Mouse (Mus musculus) stomach, embryonic 16.5 days (tissue): ENCODE measurements around the gene Ccdc93. TPM values are rescaled to one million over a fixed set of nuclear protein-coding genes. Genes with fewer than 3 reads are reported as not detected.
A peak's percentile ranks its signal among the peaks of the same experiment; 100 is the strongest.

Experiments used
- ATAC-seq: fragments of 200-750 bp; cut with Nextera tagmentation; 2 replicates; pipeline ENCODE4 v1.8.0; 2017; ENCODE audit warnings: moderate number of reproducible peaks, moderate TSS enrichment; ENCODE audit not compliant: insufficient read depth, low FRiP score
- H3K27ac ChIP-seq: fragments of 300-500 bp; sonication (generic); 2 replicates; pipeline ENCODE4 v1.5.1; 2014; ENCODE audit warnings: low read length
- H3K27me3 ChIP-seq: fragments of 300-500 bp; sonication (generic); 2 replicates; pipeline ENCODE4 v1.6.1; 2014; ENCODE audit warnings: low read length, control low read depth, mixed read lengths; ENCODE audit not compliant: control insufficient read depth, insufficient read depth
- H3K36me3 ChIP-seq: fragments of 300-500 bp; sonication (generic); 2 replicates; pipeline ENCODE4 v1.6.1; 2014; ENCODE audit warnings: low read length; ENCODE audit not compliant: control insufficient read depth, insufficient read depth
- H3K4me1 ChIP-seq: fragments of 300-500 bp; sonication (generic); 2 replicates; pipeline ENCODE4 v1.6.1; 2014; ENCODE audit warnings: low read length, control low read depth, mixed read lengths; ENCODE audit not compliant: control insufficient read depth, insufficient read depth
- H3K4me2 ChIP-seq: fragments of 300-500 bp; sonication (generic); 2 replicates; pipeline ENCODE4 v1.6.1; 2014; ENCODE audit warnings: low read depth, low read length, mixed read lengths
- H3K4me3 ChIP-seq: fragments of 300-500 bp; sonication (generic); replicated peaks from 2 replicates; pipeline ENCODE4 v1.5.1; 2014; ENCODE audit warnings: mild to moderate bottlenecking, low read length
- H3K9ac ChIP-seq: fragments of 300-500 bp; sonication (generic); 2 replicates; pipeline ENCODE4 v1.6.1; 2014; ENCODE audit warnings: low read length
- H3K9me3 ChIP-seq: fragments of 300-500 bp; sonication (generic); replicated peaks from 2 replicates; pipeline ENCODE4 v1.6.1; 2016; ENCODE audit warnings: low read length, control low read depth; ENCODE audit not compliant: control insufficient read depth
- WGBS: fragments of 180-500 bp; shearing (Covaris S2); extraction: QIAGEN DNeasy Blood & Tissue Kit; methylation state at CpG from one replicate; pipeline ENCODE4 v1.1.7; 2014; 5-methylcytosine and 5-hydroxymethylcytosine counted together
- polyA plus RNA-seq: library from polyadenylated mRNA; unstranded; fragments of >200 nt; fragmentation: Nextera tagmentation; extraction: Ambion mirVana; gene quantifications from 2 replicates; pipeline ENCODE4 v1.2.1, GENCODE M21; 2015

Gene Ccdc93
- polyA plus RNA-seq, 1 experiment from 2014 or later, result 12.6 TPM

DNA sequence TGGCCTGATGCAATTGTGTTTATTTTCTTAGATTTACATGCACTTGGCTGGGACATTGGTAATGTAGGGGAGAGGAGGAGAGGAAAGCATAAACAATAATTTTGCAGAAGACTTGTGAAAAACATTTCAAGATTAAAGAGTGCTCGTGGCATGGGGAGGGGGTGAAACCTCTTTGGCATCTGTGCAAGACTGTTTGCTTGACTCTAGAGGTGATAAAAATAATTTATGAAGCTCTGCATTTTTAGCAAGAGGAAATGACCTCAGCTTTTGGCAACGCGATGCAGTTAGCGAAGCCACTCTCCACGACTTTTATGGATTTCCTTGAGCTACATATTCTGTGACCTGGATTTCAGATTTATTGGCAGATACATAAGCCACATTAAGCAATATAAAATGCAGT lies 36.1 kb upstream of the Ccdc93 start:
- Histone ChIP-seq H3K36me3 (no peaks in the 10 kb centered on the region), H3K4me1 (peaks cover 20% of the 10 kb centered on the region), H3K9me3 (no peaks in the 10 kb centered on the region), H3K4me2 (no peak overlapping the region), H3K27ac (no peak overlapping the region), H3K9ac (no peak overlapping the region), H3K27me3 (no peaks in the 10 kb centered on the region), H3K4me3 (no peak overlapping the region)
- no peak for ATAC-seq
- 25% methylated on average over 5 of the region's 5 CpGs for WGBS

DNA sequence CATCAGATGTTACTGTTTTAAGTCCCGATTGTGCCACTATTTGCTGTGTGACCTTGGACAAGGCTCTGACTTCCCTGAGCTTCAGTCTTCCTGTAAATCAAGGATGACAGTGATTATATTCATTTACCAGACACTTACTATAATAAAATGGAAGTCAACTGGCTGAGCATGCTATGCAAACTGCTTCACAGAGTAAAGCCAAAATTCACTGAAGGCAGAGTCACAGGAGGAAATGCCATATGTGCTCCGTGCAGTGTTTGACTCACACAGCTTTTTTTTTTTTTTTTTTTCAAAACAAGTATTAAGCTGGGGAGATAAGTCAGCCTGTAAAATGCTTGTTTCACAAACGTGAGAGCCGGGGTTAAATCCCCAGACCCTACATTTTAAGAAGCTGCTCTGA lies 34.3 kb upstream of the Ccdc93 start:
- no peaks in the 10 kb centered on the region for H3K9me3 ChIP-seq
- ATAC-seq, result no peak
- H3K36me3 ChIP-seq, result no peaks in the 10 kb centered on the region
- H3K4me3 ChIP-seq, result no peak overlapping the region
- no peak overlapping the region for H3K27ac ChIP-seq
- H3K27me3 ChIP-seq, result no peaks in the 10 kb centered on the region
- H3K4me1 ChIP-seq, result peaks cover 20% of the 10 kb centered on the region
- H3K9ac ChIP-seq, result no peak overlapping the region
- H3K4me2 ChIP-seq, result no peak overlapping the region
- WGBS, result 66% methylated on average over 4 of the region's 4 CpGs

DNA sequence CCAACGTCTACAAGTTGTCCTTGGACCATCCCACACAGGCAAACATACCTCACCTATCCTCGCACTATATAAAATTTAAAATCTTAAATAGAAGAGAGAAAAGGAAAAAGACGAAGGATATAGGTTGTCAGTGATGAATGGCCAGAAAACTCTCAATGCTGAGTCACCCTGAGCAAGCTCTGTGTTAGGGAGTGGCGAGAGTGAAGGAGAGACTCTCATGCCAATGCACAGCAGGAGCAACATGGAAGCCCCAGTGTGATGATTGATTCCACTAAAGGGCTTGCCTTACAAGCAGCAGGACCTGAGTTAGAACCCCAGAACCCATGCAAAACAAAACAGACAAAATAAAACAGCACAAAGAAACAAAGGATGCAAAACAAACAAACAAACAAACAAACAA lies 32.6 kb upstream of the Ccdc93 start:
- Histone ChIP-seq H3K9me3 (no peaks in the 10 kb centered on the region), H3K36me3 (no peaks in the 10 kb centered on the region), H3K9ac (no peak overlapping the region), H3K27me3 (no peaks in the 10 kb centered on the region), H3K4me3 (no peak overlapping the region), H3K4me1 (peaks cover 20% of the 10 kb centered on the region), H3K4me2 (no peak overlapping the region), H3K27ac (no peak overlapping the region)
- no peak for ATAC-seq
- 69% methylated on average over 4 of the region's 4 CpGs for WGBS

DNA sequence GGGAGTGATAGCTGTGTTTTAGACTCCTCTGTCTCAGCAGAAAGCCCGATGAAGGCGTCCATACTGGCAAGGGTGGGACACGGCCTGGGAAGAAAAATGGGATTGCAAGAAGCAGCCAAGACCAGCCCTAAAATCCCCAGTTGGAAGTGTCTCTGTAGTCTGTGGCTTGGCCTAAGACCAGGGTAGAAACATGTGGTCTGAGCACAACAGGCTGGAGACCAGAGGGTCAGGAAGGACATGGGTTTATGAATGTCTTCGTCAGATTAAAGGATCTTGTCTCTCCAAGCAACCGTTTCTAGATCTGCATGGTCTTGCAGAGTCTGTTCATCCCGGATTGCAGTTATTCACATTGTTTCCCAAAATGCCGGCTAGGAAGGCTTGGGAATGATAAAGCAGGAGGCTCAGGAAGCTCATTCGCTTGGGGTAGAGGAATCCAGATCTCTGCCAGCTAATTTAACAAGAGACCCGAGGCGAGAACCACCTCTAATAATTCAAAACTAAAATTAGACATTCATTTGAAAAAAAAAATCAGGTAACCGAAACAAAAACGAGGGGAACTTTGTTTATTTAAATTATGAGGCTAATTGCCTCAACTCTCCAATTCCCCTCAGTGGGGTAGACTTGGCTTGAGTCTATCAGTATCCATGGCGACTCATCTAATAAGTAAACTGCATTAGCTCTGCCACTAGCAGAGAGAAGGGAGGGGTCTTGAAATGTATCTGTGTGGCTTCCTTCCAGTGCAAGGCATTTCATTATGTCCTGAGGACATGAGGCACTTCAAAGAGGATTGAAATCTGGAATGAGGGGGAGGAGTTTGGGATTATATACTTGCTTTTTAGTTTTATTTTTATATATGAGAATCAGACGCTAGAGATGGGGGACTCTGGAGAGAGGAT lies 31.6 kb upstream of the Ccdc93 start:
- H3K9me3 ChIP-seq, result no peaks in the 10 kb centered on the region
- ATAC-seq, result peak; percentile 47; the same call in 1 of the 2 replicates
- H3K27me3 ChIP-seq, result no peaks in the 10 kb centered on the region
- no peak overlapping the region for H3K27ac ChIP-seq
- no peak overlapping the region for H3K4me3 ChIP-seq
- peaks cover 20% of the 10 kb centered on the region for H3K4me1 ChIP-seq
- no peak overlapping the region for H3K9ac ChIP-seq
- no peaks in the 10 kb centered on the region for H3K36me3 ChIP-seq
- peak overlapping the region; percentile 18 for H3K4me2 ChIP-seq
- WGBS, result 38% methylated on average over 14 of the region's 14 CpGs

DNA sequence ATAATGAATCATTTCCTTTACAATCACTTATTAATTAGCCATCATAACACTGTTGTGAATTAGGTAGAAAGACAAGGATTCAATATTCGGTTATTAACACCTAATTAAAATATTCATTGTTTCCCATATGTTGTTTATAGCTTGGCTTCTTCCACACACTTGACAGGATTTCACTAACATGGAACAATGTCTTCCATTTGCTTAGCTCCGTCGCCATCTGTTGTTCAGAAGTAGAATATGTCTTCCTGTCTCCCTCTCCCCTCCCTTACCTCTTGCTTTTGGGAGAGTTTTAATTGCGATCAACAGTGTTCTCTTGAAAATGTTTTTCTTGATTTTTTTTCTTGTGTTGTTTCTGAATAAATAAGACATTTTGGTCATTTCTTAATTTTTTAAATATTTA lies 30.6 kb upstream of the Ccdc93 start:
- Histone ChIP-seq H3K9ac (no peak overlapping the region), H3K36me3 (no peaks in the 10 kb centered on the region), H3K4me3 (no peak overlapping the region), H3K4me1 (peaks cover 12% of the 10 kb centered on the region), H3K27ac (no peak overlapping the region), H3K27me3 (no peaks in the 10 kb centered on the region), H3K4me2 (no peak overlapping the region), H3K9me3 (no peaks in the 10 kb centered on the region)
- no peak for ATAC-seq
- 18% methylated on average over 4 of the region's 4 CpGs for WGBS

DNA sequence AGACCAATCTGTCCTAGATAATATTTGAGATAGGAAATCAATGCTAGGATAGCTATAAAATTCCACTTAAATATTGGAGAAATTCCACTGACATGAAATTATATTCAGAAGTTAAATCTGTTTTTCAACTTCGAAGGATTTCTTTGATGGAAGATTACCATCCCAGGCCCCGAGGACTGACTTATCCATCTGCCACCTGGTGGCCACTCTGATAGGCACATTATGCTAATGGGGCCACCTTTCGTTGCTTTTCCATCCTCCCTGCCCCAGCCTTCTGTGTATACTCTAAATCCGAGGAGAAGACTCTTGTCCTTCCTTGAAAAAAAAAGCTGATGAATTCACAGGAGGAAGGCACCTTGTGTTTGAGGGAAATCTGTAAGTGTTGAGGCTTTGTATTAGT lies 11.8 kb upstream of the Ccdc93 start:
- Histone ChIP-seq H3K27me3 (no peaks in the 10 kb centered on the region), H3K9me3 (no peaks in the 10 kb centered on the region), H3K4me3 (no peak overlapping the region), H3K9ac (no peak overlapping the region), H3K4me1 (no peaks in the 10 kb centered on the region), H3K27ac (no peak overlapping the region), H3K36me3 (no peaks in the 10 kb centered on the region), H3K4me2 (no peak overlapping the region)
- ATAC-seq, result no peak
- WGBS, result 23% methylated on average over 4 of the region's 4 CpGs

DNA sequence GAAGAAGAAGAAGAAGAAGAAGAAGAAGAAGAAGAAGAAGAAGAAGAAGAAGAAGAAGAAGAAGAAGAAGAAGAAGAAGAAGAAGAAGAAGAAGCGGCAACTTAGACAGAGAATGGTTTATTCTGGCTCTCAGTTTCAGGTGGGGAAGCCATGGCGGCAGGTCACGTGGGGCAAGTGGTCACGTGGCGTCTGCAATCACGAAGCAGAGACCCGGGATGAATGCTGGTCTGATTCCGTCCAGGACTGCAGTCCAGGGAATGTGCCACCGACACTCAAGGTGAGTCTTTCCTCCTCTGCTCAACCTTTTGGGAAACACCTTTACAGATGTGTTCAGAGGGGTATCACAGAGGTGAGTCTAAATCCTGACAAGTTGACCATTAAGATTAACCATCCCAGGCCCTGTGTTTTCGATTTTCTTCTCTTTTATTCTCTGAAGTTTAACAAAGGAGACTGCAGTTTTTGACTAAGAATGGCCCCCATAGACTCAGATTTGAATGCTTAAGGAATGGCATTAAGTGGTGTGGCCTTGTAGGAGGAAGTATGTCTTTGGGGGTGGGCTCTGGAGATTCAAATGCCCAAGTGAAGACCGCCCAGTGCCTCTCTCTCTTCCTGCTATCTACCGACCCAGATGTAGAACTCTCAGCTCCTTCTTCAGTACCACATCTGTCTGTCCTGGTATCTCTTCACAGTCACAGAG lies 11.1 kb upstream of the Ccdc93 start:
- no peaks in the 10 kb centered on the region for H3K9me3 ChIP-seq
- H3K4me3 ChIP-seq, result no peak overlapping the region
- H3K36me3 ChIP-seq, result no peaks in the 10 kb centered on the region
- no peaks in the 10 kb centered on the region for H3K4me1 ChIP-seq
- no peaks in the 10 kb centered on the region for H3K27me3 ChIP-seq
- 85% methylated on average over 12 of the region's 12 CpGs for WGBS
- H3K9ac ChIP-seq, result no peak overlapping the region
- no peak overlapping the region for H3K4me2 ChIP-seq
- no peak overlapping the region for H3K27ac ChIP-seq
- ATAC-seq, result no peak

DNA sequence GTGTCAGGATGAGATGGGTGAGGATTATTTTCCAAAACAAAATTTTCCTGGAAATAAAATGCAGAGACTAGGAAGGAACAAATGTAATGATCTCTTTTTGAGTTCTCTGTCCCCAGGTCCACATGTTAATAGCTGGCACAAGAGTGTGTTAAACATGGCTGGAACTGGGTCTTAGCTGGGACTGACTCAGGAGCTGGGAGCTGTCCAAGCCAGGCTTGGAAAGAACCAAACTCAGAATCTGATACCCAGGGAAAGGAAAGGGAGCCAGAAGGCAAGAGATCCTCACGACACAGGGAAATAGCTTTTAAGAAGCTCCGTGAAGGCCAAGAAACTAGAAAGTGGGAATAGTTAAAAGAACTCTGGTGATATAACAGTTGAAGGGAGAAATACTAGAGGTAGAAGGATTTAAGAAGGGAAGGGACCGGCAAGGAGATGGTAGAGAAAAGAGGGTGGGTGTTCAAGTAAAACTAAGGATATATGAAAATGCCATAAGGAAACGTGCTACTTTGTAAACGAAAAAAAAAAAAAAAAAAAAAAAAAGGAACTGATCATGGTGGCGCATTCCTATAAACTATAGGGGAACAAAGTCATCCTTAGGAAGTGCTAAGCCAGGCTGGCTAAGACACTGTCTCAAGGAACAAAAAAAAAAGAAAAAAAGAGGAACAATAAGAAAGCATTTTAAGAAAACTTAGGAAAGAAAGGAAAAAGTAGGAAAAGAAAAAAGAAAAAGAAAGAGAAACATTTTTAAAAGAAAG lies 489 bp upstream of the Ccdc93 start:
- Histone ChIP-seq H3K27ac (no peak overlapping the region), H3K27me3 (no peaks in the 10 kb centered on the region), H3K9ac (no peak overlapping the region), H3K36me3 (no peaks in the 10 kb centered on the region), H3K4me1 (peaks cover 8% of the 10 kb centered on the region; the same call in 1 of the 2 replicates), H3K9me3 (no peaks in the 10 kb centered on the region), H3K4me3 (peak overlapping the region; percentile 96), H3K4me2 (peak overlapping the region; percentile 98)
- WGBS, result 17% methylated on average over 6 of the region's 6 CpGs
- ATAC-seq, result no peak

DNA sequence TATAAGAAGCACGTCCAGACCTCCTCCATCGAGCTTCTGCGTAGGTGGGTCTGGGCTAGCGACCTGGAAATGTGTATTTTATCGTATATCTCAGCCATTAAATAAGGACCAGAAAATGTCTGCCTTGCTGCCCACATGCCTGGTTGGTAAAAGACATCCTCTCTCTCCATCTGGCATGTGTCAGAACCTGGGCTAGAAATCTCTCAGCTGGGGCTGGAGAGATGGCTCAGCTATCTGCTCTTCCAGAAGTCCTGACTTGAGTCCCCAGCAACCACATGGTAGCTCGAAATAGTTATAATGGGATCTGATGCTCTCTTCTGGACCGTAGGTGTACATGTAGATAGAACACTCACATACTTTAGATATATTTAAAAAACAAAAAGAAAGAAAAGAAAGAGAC lies 5.1 kb downstream of the Ccdc93 start:
- H3K4me3 ChIP-seq, result no peak overlapping the region
- H3K27me3 ChIP-seq, result no peaks in the 10 kb centered on the region
- no peak overlapping the region for H3K4me2 ChIP-seq
- H3K27ac ChIP-seq, result no peak overlapping the region
- no peak overlapping the region for H3K9ac ChIP-seq
- ATAC-seq, result no peak
- WGBS, result 90% methylated on average over 7 of the region's 7 CpGs
- H3K36me3 ChIP-seq, result no peaks in the 10 kb centered on the region; the same call in none of the 2 replicates
- peaks cover 6% of the 10 kb centered on the region; the same call in 1 of the 2 replicates for H3K4me1 ChIP-seq
- no peaks in the 10 kb centered on the region for H3K9me3 ChIP-seq
